Mouse (Mus musculus): Measurements from ENCODE around the gene Gprc5a.

DNA sequence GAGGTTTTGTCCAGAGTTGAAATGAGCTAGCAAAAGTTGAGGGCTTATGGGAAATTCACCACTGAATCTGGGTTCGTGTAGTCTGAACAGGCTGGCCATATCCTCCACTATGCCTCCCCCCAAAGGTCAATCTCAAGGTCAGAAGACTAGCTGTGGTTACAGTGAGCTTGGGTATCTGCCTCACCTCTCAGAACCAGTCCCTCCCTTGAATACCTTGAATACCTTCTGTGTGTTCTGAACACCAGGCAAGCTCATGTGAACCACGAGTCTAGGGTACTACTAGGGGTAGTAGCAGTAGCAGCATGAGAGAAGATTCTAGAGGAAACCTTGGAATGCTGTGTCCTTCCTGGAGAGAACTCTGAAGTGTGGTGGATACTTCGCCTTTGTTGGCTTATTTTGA is 43.8 kb upstream of the Gprc5a start:
- TF ChIP-seq POLR2A (IDR thresholded peaks at IDR 0.05; ENCODE audit: control insufficient read depth, low read depth, low read length) (no peak), CTCF (IDR thresholded peaks at IDR 0.05; ENCODE audit: control insufficient read depth, insufficient read depth, insufficient replicate concordance, low read depth, low read length) (no peak)

Measured in testis, adult 2 months (tissue).